Mouse (Mus musculus) G1E (cell line): ENCODE measurements around the gene Art2b.

Experiments used
- CTCF ChIP-seq: IDR thresholded peaks from 2 replicates; pipeline ENCODE4 v1.5.1; 2012; ENCODE audit warnings: low read depth, low read length, inconsistent platforms, mixed read lengths
- GATA1 ChIP-seq: IDR thresholded peaks from 2 replicates; pipeline ENCODE4 v1.6.1; 2012; ENCODE audit warnings: borderline replicate concordance, low read length, inconsistent platforms, mixed read lengths

GRCm38 (mm10) chr7:101557391-101557790 is 28.0 kb downstream of the Art2b start:
- TF ChIP-seq CTCF = no peak
- TF ChIP-seq GATA1 = no peak
